Mouse (Mus musculus): ENCODE measurements around the gene Gm28230.

DNA sequence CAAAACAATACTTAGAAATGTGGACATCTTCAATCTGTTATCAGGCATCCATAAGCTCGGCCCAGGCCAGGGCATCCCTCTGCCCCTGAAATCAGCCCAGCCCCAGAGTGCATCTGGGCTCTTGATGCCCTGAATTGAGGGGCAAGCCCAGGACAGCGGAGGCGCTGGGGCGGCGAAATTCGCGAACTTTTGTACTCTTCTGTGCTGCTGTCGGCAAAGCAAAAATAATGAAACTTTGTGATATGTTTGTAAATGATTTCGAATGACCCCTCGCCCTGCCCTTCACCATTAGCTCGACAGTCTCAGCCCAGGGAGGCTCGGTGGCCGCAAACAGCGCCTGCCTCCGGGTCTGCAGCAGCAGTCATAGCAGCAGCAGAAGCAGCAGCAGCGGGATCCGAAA is 1.4 kb upstream of the Gm28230 start:
- no peak for TF ChIP-seq FLI1 (IDR thresholded peaks at IDR 0.05; ENCODE audit: low read length)
- no peak for TF ChIP-seq GATA1 (IDR thresholded peaks at IDR 0.05; ENCODE audit: borderline replicate concordance, low read length)
